Mouse (Mus musculus): ENCODE results near the gene Meaf6. TPM values are rescaled to one million over a fixed set of nuclear protein-coding genes. Genes with fewer than 3 reads are reported as not detected.

Meaf6 gene
- polyA plus RNA-seq, 1 experiment from 2014 or later: 86.9 TPM

GRCm38 (mm10) chr4:125131493-125131892, 46.6 kb downstream of the Meaf6 start:
- Histone ChIP-seq H3K27ac (no peak overlapping the region), H3K36me3 (no peaks in the 10 kb centered on the region), H3K4me3 (no peak overlapping the region), H3K27me3 (peaks cover 5% of the 10 kb centered on the region; the same call in 1 of the 2 replicates), H3K9me3 (no peaks in the 10 kb centered on the region), H3K9ac (no peak overlapping the region), H3K4me1 (peaks cover 6% of the 10 kb centered on the region; the same call in 1 of the 2 replicates), H3K4me2 (replicated peaks) (no peak overlapping the region)
- no peak for ATAC-seq (ENCODE audit: insufficient number of reproducible peaks, insufficient read depth, low FRiP score, low TSS enrichment)
- 87% methylated on average over 4 of the region's 4 CpGs for WGBS

GRCm38 (mm10) chr4:125132394-125132793, 47.5 kb downstream of the Meaf6 start:
- no peak overlapping the region for H3K4me2 ChIP-seq (replicated peaks)
- H3K36me3 ChIP-seq: no peaks in the 10 kb centered on the region
- H3K9ac ChIP-seq: no peak overlapping the region
- no peaks in the 10 kb centered on the region for H3K9me3 ChIP-seq
- H3K4me3 ChIP-seq: no peak overlapping the region
- ATAC-seq (ENCODE audit: insufficient number of reproducible peaks, insufficient read depth, low FRiP score, low TSS enrichment): no peak
- 16% methylated on average over 5 of the region's 5 CpGs for WGBS
- H3K4me1 ChIP-seq: no peaks in the 10 kb centered on the region
- H3K27ac ChIP-seq: no peak overlapping the region
- H3K27me3 ChIP-seq: peaks cover 3% of the 10 kb centered on the region; the same call in 1 of the 2 replicates

GRCm38 (mm10) chr4:125134192-125134591, 49.3 kb downstream of the Meaf6 start:
- Histone ChIP-seq H3K9me3 (no peaks in the 10 kb centered on the region), H3K27ac (no peak overlapping the region), H3K36me3 (no peaks in the 10 kb centered on the region), H3K4me2 (replicated peaks) (no peak overlapping the region), H3K27me3 (no peaks in the 10 kb centered on the region), H3K4me3 (no peak overlapping the region), H3K9ac (no peak overlapping the region), H3K4me1 (no peaks in the 10 kb centered on the region)
- no peak for ATAC-seq (ENCODE audit: insufficient number of reproducible peaks, insufficient read depth, low FRiP score, low TSS enrichment)
- 82% methylated on average over 4 of the region's 4 CpGs for WGBS

- Histone ChIP-seq H3K27me3 (no peaks in the 10 kb centered on the region), H3K4me2 (replicated peaks) (no peak overlapping the region), H3K4me3 (no peak overlapping the region), H3K27ac (no peak overlapping the region), H3K9me3 (no peaks in the 10 kb centered on the region), H3K4me1 (no peaks in the 10 kb centered on the region), H3K9ac (no peak overlapping the region), H3K36me3 (no peaks in the 10 kb centered on the region)
- ATAC-seq (ENCODE audit: insufficient number of reproducible peaks, insufficient read depth, low FRiP score, low TSS enrichment): no peak
- WGBS: 83% methylated on average over 5 of the region's 5 CpGs
These were observed 49.7 kb downstream of the Meaf6 start for GRCm38 (mm10) chr4:125134631-125135030.

- Histone ChIP-seq H3K4me2 (replicated peaks) (no peak overlapping the region), H3K9ac (no peak overlapping the region), H3K36me3 (no peaks in the 10 kb centered on the region), H3K9me3 (no peaks in the 10 kb centered on the region), H3K27ac (no peak overlapping the region), H3K4me1 (no peaks in the 10 kb centered on the region), H3K4me3 (no peak overlapping the region), H3K27me3 (no peaks in the 10 kb centered on the region)
- no peak for ATAC-seq (ENCODE audit: insufficient number of reproducible peaks, insufficient read depth, low FRiP score, low TSS enrichment)
- WGBS: 81% methylated on average over 10 of the region's 10 CpGs
These were observed 50.3 kb downstream of the Meaf6 start for GRCm38 (mm10) chr4:125135076-125135855.

GRCm38 (mm10) chr4:125136303-125136888, 51.5 kb downstream of the Meaf6 start:
- H3K4me1 ChIP-seq: no peaks in the 10 kb centered on the region
- H3K36me3 ChIP-seq: no peaks in the 10 kb centered on the region
- no peaks in the 10 kb centered on the region for H3K9me3 ChIP-seq
- no peak for ATAC-seq (ENCODE audit: insufficient number of reproducible peaks, insufficient read depth, low FRiP score, low TSS enrichment)
- H3K27ac ChIP-seq: no peak overlapping the region
- no peak overlapping the region for H3K9ac ChIP-seq
- no peak overlapping the region for H3K4me3 ChIP-seq
- H3K4me2 ChIP-seq (replicated peaks): no peak overlapping the region
- H3K27me3 ChIP-seq: no peaks in the 10 kb centered on the region
- WGBS: 42% methylated on average over 12 of the region's 12 CpGs

- Histone ChIP-seq H3K9me3 (no peaks in the 10 kb centered on the region), H3K9ac (no peak overlapping the region), H3K4me3 (no peak overlapping the region), H3K4me2 (replicated peaks) (no peak overlapping the region), H3K27ac (no peak overlapping the region), H3K27me3 (no peaks in the 10 kb centered on the region), H3K36me3 (no peaks in the 10 kb centered on the region), H3K4me1 (no peaks in the 10 kb centered on the region)
- 52% methylated on average over 7 of the region's 7 CpGs for WGBS
- no peak for ATAC-seq (ENCODE audit: insufficient number of reproducible peaks, insufficient read depth, low FRiP score, low TSS enrichment)
These were observed 53.4 kb downstream of the Meaf6 start for GRCm38 (mm10) chr4:125138321-125138720.

GRCm38 (mm10) chr4:125144211-125144610, 59.3 kb downstream of the Meaf6 start:
- Histone ChIP-seq H3K27ac (no peak overlapping the region), H3K9me3 (no peaks in the 10 kb centered on the region), H3K9ac (no peak overlapping the region), H3K4me1 (no peaks in the 10 kb centered on the region), H3K4me3 (no peak overlapping the region), H3K4me2 (replicated peaks) (no peak overlapping the region), H3K36me3 (no peaks in the 10 kb centered on the region), H3K27me3 (no peaks in the 10 kb centered on the region)
- WGBS: 75% methylated on average over 5 of the region's 5 CpGs
- no peak for ATAC-seq (ENCODE audit: insufficient number of reproducible peaks, insufficient read depth, low FRiP score, low TSS enrichment)

- Histone ChIP-seq H3K9me3 (no peaks in the 10 kb centered on the region), H3K4me2 (replicated peaks) (no peak overlapping the region), H3K4me1 (no peaks in the 10 kb centered on the region), H3K36me3 (no peaks in the 10 kb centered on the region), H3K9ac (no peak overlapping the region), H3K27me3 (no peaks in the 10 kb centered on the region), H3K4me3 (no peak overlapping the region), H3K27ac (no peak overlapping the region)
- 33% methylated on average over 7 of the region's 7 CpGs for WGBS
- no peak for ATAC-seq (ENCODE audit: insufficient number of reproducible peaks, insufficient read depth, low FRiP score, low TSS enrichment)
These were observed 59.7 kb downstream of the Meaf6 start for GRCm38 (mm10) chr4:125144627-125145026.

- no peaks in the 10 kb centered on the region for H3K9me3 ChIP-seq
- no peaks in the 10 kb centered on the region for H3K27me3 ChIP-seq
- H3K4me3 ChIP-seq: no peak overlapping the region
- 34% methylated on average over 10 of the region's 10 CpGs for WGBS
- H3K27ac ChIP-seq: no peak overlapping the region
- ATAC-seq (ENCODE audit: insufficient number of reproducible peaks, insufficient read depth, low FRiP score, low TSS enrichment): no peak
- no peaks in the 10 kb centered on the region for H3K36me3 ChIP-seq
- no peak overlapping the region for H3K4me2 ChIP-seq (replicated peaks)
- H3K9ac ChIP-seq: no peak overlapping the region
- no peaks in the 10 kb centered on the region for H3K4me1 ChIP-seq
These were observed 60.3 kb downstream of the Meaf6 start for GRCm38 (mm10) chr4:125145213-125145612.

- Histone ChIP-seq H3K9me3 (no peaks in the 10 kb centered on the region), H3K27me3 (no peaks in the 10 kb centered on the region), H3K36me3 (no peaks in the 10 kb centered on the region), H3K4me1 (no peaks in the 10 kb centered on the region), H3K4me3 (no peak overlapping the region), H3K27ac (no peak overlapping the region), H3K9ac (no peak overlapping the region), H3K4me2 (replicated peaks) (no peak overlapping the region)
- WGBS: 87% methylated on average over 4 of the region's 4 CpGs
- ATAC-seq (ENCODE audit: insufficient number of reproducible peaks, insufficient read depth, low FRiP score, low TSS enrichment): no peak
These were observed 63.0 kb downstream of the Meaf6 start for GRCm38 (mm10) chr4:125147970-125148369.

GRCm38 (mm10) chr4:125149460-125149859, 64.5 kb downstream of the Meaf6 start:
- Histone ChIP-seq H3K36me3 (no peaks in the 10 kb centered on the region), H3K4me1 (no peaks in the 10 kb centered on the region), H3K27me3 (no peaks in the 10 kb centered on the region), H3K27ac (no peak overlapping the region), H3K9ac (no peak overlapping the region), H3K4me3 (no peak overlapping the region), H3K9me3 (no peaks in the 10 kb centered on the region), H3K4me2 (replicated peaks) (no peak overlapping the region)
- ATAC-seq (ENCODE audit: insufficient number of reproducible peaks, insufficient read depth, low FRiP score, low TSS enrichment): no peak
- WGBS: 33% methylated on average over 5 of the region's 5 CpGs

Data from embryonic facial prominence, embryonic 12.5 days (tissue).